In genomic region chr15:98035076-98035755, GRCm38 (mm10) we compare ENCODE assay signal across 19 mouse cellular contexts. TPM values are rescaled to one million over a fixed set of nuclear protein-coding genes. Genes with fewer than 3 reads are reported as not detected.
DNase-seq lines count a peak whose midpoint lies in the region; ATAC-seq and TF ChIP-seq lines count a peak whose summit lies in the region.
"Had no signal": no experiment of that assay in that cellular context is flagged by ENCODE, and none has a peak within 500 bp of the region (broad histone marks: within the 10 kb centered on the region; RNA-seq: fewer than 3 reads in every experiment).

No protein-coding gene starts in this region.

- intact Hi-C loops in left cerebral cortex, postnatal 14 days (cut with DNase I) = no loop called here

- WGBS in heart, embryonic 10.5 days = 23% methylated on average over 3 of the region's 3 CpGs
- 11% methylated on average over 3 of the region's 3 CpGs for WGBS in embryonic facial prominence, embryonic 13.5 days
- 6% methylated on average over 3 of the region's 3 CpGs for WGBS in limb, embryonic 10.5 days
- 19% methylated on average over 3 of the region's 3 CpGs for WGBS in intestine, postnatal 0 days

- H3K9ac ChIP-seq in MEL (ENCODE audit: control insufficient read depth, low read depth, low read length, poor library complexity, severe bottlenecking) = no peak overlapping the region
- H3K9ac ChIP-seq in embryonic facial prominence, embryonic 13.5 days = no peak overlapping the region
- H3K9ac ChIP-seq in intestine, postnatal 0 days (ENCODE audit: low read depth, low read length) = no peak overlapping the region
- H3K9ac ChIP-seq: heart, embryonic 12.5 days; hindbrain, embryonic 12.5 days; liver, embryonic 12.5 days had no signal

- TF ChIP-seq POLR2A in MEL (IDR thresholded peaks at IDR 0.05; ENCODE audit: control insufficient read depth in 1 of 2, insufficient read depth in 1 of 2, low read depth in 1 of 2, low read length in 2 of 2, poor library complexity in 1 of 2) = no peak

- no peaks in the 10 kb centered on the region for H3K9me3 ChIP-seq in heart, embryonic 10.5 days
- H3K9me3 ChIP-seq in MEL (replicated peaks; ENCODE audit: insufficient read depth, low read length) = no peaks in the 10 kb centered on the region
- no peaks in the 10 kb centered on the region for H3K9me3 ChIP-seq in embryonic facial prominence, embryonic 13.5 days
- H3K9me3 ChIP-seq in limb, embryonic 10.5 days (replicated peaks) = no peaks in the 10 kb centered on the region
- H3K9me3 ChIP-seq in intestine, postnatal 0 days (ENCODE audit: control insufficient read depth) = no peaks in the 10 kb centered on the region
- H3K9me3 ChIP-seq: heart, embryonic 12.5 days; hindbrain, embryonic 12.5 days; liver, embryonic 12.5 days had no signal

- H3K27ac ChIP-seq in heart, embryonic 10.5 days = peak overlapping the region; percentile 2
- no peak overlapping the region for H3K27ac ChIP-seq in MEL (ENCODE audit: control insufficient read depth, low read depth, low read length)
- peak overlapping the region; percentile 39; the same call in 1 of the 2 replicates for H3K27ac ChIP-seq in embryonic facial prominence, embryonic 13.5 days
- peak overlapping the region; percentile 51; the same call in 1 of the 2 replicates for H3K27ac ChIP-seq in limb, embryonic 10.5 days
- H3K27ac ChIP-seq in intestine, postnatal 0 days (ENCODE audit: low read depth, low read length) = no peak overlapping the region
- H3K27ac ChIP-seq: gastrocnemius, adult 2 months; hindbrain, embryonic 12.5 days; liver, embryonic 12.5 days had no signal

- TF ChIP-seq CTCF in MEL (IDR thresholded peaks at IDR 0.05 in 2 of 3, conservative IDR thresholded peaks at IDR 0.05 in 1 of 3; ENCODE audit: control insufficient read depth in 1 of 3, insufficient read depth in 1 of 3, low read depth in 2 of 3, low read length in 3 of 3, poor library complexity in 1 of 3, severe bottlenecking in 1 of 3) = no peak
- no peak for TF ChIP-seq CTCF in intestine, postnatal 0 days (IDR thresholded peaks at IDR 0.05; ENCODE audit: low read depth)

- no peaks in the 10 kb centered on the region for H3K79me2 ChIP-seq in MEL (ENCODE audit: control insufficient read depth, insufficient read depth, low read length, poor library complexity)

- no peak for TF ChIP-seq EP300 in MEL (IDR thresholded peaks at IDR 0.05; ENCODE audit: low read depth in 1 of 2, low read length in 2 of 2)

- TF ChIP-seq RAD21 in MEL (IDR thresholded peaks at IDR 0.05; ENCODE audit: low read depth, low read length) = no peak

- peaks cover 31% of the 10 kb centered on the region for H3K4me1 ChIP-seq in heart, embryonic 10.5 days
- H3K4me1 ChIP-seq in MEL (ENCODE audit: control insufficient read depth in 1 of 2, insufficient read depth in 2 of 2, low read length in 2 of 2) = no peaks in the 10 kb centered on the region
- peaks cover 11% of the 10 kb centered on the region for H3K4me1 ChIP-seq in embryonic facial prominence, embryonic 13.5 days
- peaks cover 28% of the 10 kb centered on the region for H3K4me1 ChIP-seq in limb, embryonic 10.5 days
- H3K4me1 ChIP-seq in intestine, postnatal 0 days (replicated peaks; ENCODE audit: control insufficient read depth, insufficient read depth, low read length) = no peaks in the 10 kb centered on the region
- H3K4me1 ChIP-seq: liver, embryonic 12.5 days had no signal

- no peak for DNase-seq in heart, embryonic 10.5 days (ENCODE audit: low spot score)
- DNase-seq in heart, adult 8-10 months (ENCODE audit: low spot score) = no peak
- DNase-seq in MEL (ENCODE audit: low read depth, low spot score) = no peak
- DNase-seq in limb, embryonic 10.5 days (ENCODE audit: low spot score) = no peak
- no peak for DNase-seq in left cerebral cortex, postnatal 14 days (ENCODE audit: low spot score in 2 of 2)
- DNase-seq in thymus, postnatal 14 days = no peak
- DNase-seq: cerebellum, adult 11-12 months; gastrocnemius, adult 2 months; kidney, adult 18-20 months; kidney, postnatal 36 days; thymus, postnatal 4 days had no signal

- no peak for ATAC-seq in embryonic facial prominence, embryonic 13.5 days (ENCODE audit: insufficient number of reproducible peaks, insufficient read depth, low FRiP score, low TSS enrichment, low read depth)
- no peak for ATAC-seq in intestine, postnatal 0 days
- ATAC-seq: liver, embryonic 12.5 days; lung, postnatal 0 days had no signal

- no peak overlapping the region for H3K4me3 ChIP-seq in heart, embryonic 10.5 days
- no peak overlapping the region for H3K4me3 ChIP-seq in MEL (ENCODE audit: control insufficient read depth in 1 of 2, insufficient read depth in 1 of 2, low read depth in 2 of 2, low read length in 2 of 2)
- H3K4me3 ChIP-seq in embryonic facial prominence, embryonic 13.5 days = no peak overlapping the region
- no peak overlapping the region for H3K4me3 ChIP-seq in limb, embryonic 10.5 days
- H3K4me3 ChIP-seq in intestine, postnatal 0 days (ENCODE audit: low read depth, low read length) = no peak overlapping the region
- H3K4me3 ChIP-seq: erythroblast, embryonic 14.5 days; gastrocnemius, adult 2 months; heart, embryonic 12.5 days; hindbrain, embryonic 12.5 days; liver, embryonic 12.5 days had no signal

- H3K27me3 ChIP-seq in heart, embryonic 10.5 days (ENCODE audit: insufficient read depth, poor library complexity, severe bottlenecking) = no peaks in the 10 kb centered on the region
- peaks cover 0 to 5% of the 10 kb centered on the region in 2 experiments; a peak in 1 of 4 replicates for H3K27me3 ChIP-seq in MEL (ENCODE audit: control insufficient read depth in 1 of 2, insufficient read depth in 2 of 2, low read length in 2 of 2)
- no peaks in the 10 kb centered on the region for H3K27me3 ChIP-seq in embryonic facial prominence, embryonic 13.5 days
- H3K27me3 ChIP-seq in limb, embryonic 10.5 days (ENCODE audit: low read depth, poor library complexity, severe bottlenecking) = no peaks in the 10 kb centered on the region
- no peaks in the 10 kb centered on the region for H3K27me3 ChIP-seq in intestine, postnatal 0 days (replicated peaks; ENCODE audit: control insufficient read depth, insufficient read depth, low read length)
- H3K27me3 ChIP-seq: heart, embryonic 12.5 days; hindbrain, embryonic 12.5 days; liver, embryonic 12.5 days had no signal

- peaks cover 50% of the 10 kb centered on the region for H3K36me3 ChIP-seq in heart, embryonic 10.5 days
- H3K36me3 ChIP-seq in MEL (ENCODE audit: control insufficient read depth in 1 of 2, insufficient read depth in 2 of 2, low read length in 2 of 2) = peaks cover 0 to 2% of the 10 kb centered on the region in 2 experiments; a peak in 1 of 4 replicates
- peaks cover 42% of the 10 kb centered on the region for H3K36me3 ChIP-seq in embryonic facial prominence, embryonic 13.5 days
- H3K36me3 ChIP-seq in limb, embryonic 10.5 days = peaks cover 46% of the 10 kb centered on the region
- peaks cover 21% of the 10 kb centered on the region for H3K36me3 ChIP-seq in intestine, postnatal 0 days (ENCODE audit: control insufficient read depth, insufficient read depth)

- no peak overlapping the region for H3K4me2 ChIP-seq in embryonic facial prominence, embryonic 13.5 days
- no peak overlapping the region for H3K4me2 ChIP-seq in intestine, postnatal 0 days (replicated peaks; ENCODE audit: low read depth)
- H3K4me2 ChIP-seq: heart, embryonic 12.5 days; hindbrain, embryonic 12.5 days; liver, embryonic 12.5 days had no signal

TF ChIP-seq in MEL, 35 proteins besides CTCF, POLR2A, EP300 and RAD21:
- TF ChIP-seq BHLHE40 (IDR thresholded peaks at IDR 0.05; ENCODE audit: borderline replicate concordance, low read depth, low read length) (no peak), POLR2AphosphoS2 (IDR thresholded peaks at IDR 0.05; ENCODE audit: low read length) (peak; percentile 19; the same call in 1 of the 2 replicates)

RNA-seq across cellular contexts. Expression of gene Col2a1, which starts 30.7 kb away (rescaled TPM):
- polyA plus RNA-seq in heart, embryonic 10.5 days (2016; fragmentation: Nextera tagmentation; extraction: Ambion mirVana) = 131 and 160 TPM in 2 replicates
- total RNA-seq in heart, adult 8-10 months (2022) = under 1 TPM in 2 of 4 experiments, not detected in 2; 0.06 to 0.19 TPM
- total RNA-seq in MEL (2012; rRNA removed) = 0.04 TPM in 1 of 2 replicates, not detected in the other
- under 1 TPM in 1 of 2 experiments, not detected in 1; 0.04 TPM for polyA plus RNA-seq in MEL (2012; ENCODE audit: insufficient read depth in 1 of 2, insufficient read length in 2 of 2, low read depth in 1 of 2, low replicate concordance in 2 of 2, missing spikeins in 1 of 2)
- 306 and 385 TPM in 2 replicates for polyA plus RNA-seq in embryonic facial prominence, embryonic 13.5 days (2015; fragmentation: Nextera tagmentation; extraction: Ambion mirVana)
- 72.8 and 186 TPM in 2 replicates for polyA plus RNA-seq in limb, embryonic 10.5 days (2016; fragmentation: Nextera tagmentation; extraction: Ambion mirVana)
- polyA plus RNA-seq in intestine, postnatal 0 days (2015; fragmentation: Nextera tagmentation; extraction: Ambion mirVana) = 0.09 TPM in 1 of 2 replicates, not detected in the other
- under 1 TPM; 0.57 to 0.97 TPM for total RNA-seq in left cerebral cortex, postnatal 14 days (2021)
- total RNA-seq: megakaryocyte-erythroid progenitor cell, adult 5-6 weeks had no signal
- polyA plus RNA-seq: erythroblast, embryonic 14.5 days had no signal

RNA-seq across cellular contexts. Expression of gene Pfkm, which starts 57.2 kb away (rescaled TPM):
- polyA plus RNA-seq in heart, embryonic 10.5 days (2016; fragmentation: Nextera tagmentation; extraction: Ambion mirVana) = 47.1 and 67.5 TPM in 2 replicates
- total RNA-seq in heart, adult 8-10 months (2022) = 1,000 to 10,000 TPM in 1 of 4 experiments, 100 to 1,000 TPM in 3; 958 to 1,060 (median 998) TPM
- total RNA-seq in MEL (2012; rRNA removed) = 96.0 and 150 TPM in 2 replicates
- 100 to 1,000 TPM in 1 of 2 experiments, not detected in 1; 125 TPM for polyA plus RNA-seq in MEL (2012; ENCODE audit: insufficient read depth in 1 of 2, insufficient read length in 2 of 2, low read depth in 1 of 2, low replicate concordance in 2 of 2, missing spikeins in 1 of 2)
- 43.0 and 47.0 TPM in 2 replicates for polyA plus RNA-seq in embryonic facial prominence, embryonic 13.5 days (2015; fragmentation: Nextera tagmentation; extraction: Ambion mirVana)
- 36.3 and 42.9 TPM in 2 replicates for polyA plus RNA-seq in limb, embryonic 10.5 days (2016; fragmentation: Nextera tagmentation; extraction: Ambion mirVana)
- 15.6 and 17.3 TPM in 2 replicates for polyA plus RNA-seq in intestine, postnatal 0 days (2015; fragmentation: Nextera tagmentation; extraction: Ambion mirVana)
- total RNA-seq in left cerebral cortex, postnatal 14 days (2021) = 100 to 1,000 TPM; 349 to 369 TPM

RNA-seq across cellular contexts. Expression of gene Senp1, which starts 58.3 kb away (rescaled TPM):
- polyA plus RNA-seq in heart, embryonic 10.5 days (2016; fragmentation: Nextera tagmentation; extraction: Ambion mirVana) = 26.8 and 30.5 TPM in 2 replicates
- total RNA-seq in heart, adult 8-10 months (2022) = 1 to 10 TPM; 8.4 to 9.5 (median 8.7) TPM
- total RNA-seq in MEL (2012; rRNA removed) = 34.1 and 41.4 TPM in 2 replicates
- 10 to 100 TPM in 1 of 2 experiments, not detected in 1; 96.5 TPM for polyA plus RNA-seq in MEL (2012; ENCODE audit: insufficient read depth in 1 of 2, insufficient read length in 2 of 2, low read depth in 1 of 2, low replicate concordance in 2 of 2, missing spikeins in 1 of 2)
- polyA plus RNA-seq in embryonic facial prominence, embryonic 13.5 days (2015; fragmentation: Nextera tagmentation; extraction: Ambion mirVana) = 36.5 and 42.1 TPM in 2 replicates
- polyA plus RNA-seq in limb, embryonic 10.5 days (2016; fragmentation: Nextera tagmentation; extraction: Ambion mirVana) = 46.8 and 51.6 TPM in 2 replicates
- polyA plus RNA-seq in intestine, postnatal 0 days (2015; fragmentation: Nextera tagmentation; extraction: Ambion mirVana) = 7.3 and 8.6 TPM in 2 replicates
- 10 to 100 TPM; 11.8 to 13.7 TPM for total RNA-seq in left cerebral cortex, postnatal 14 days (2021)

Comparison
In these comparisons a context has a peak if more than half of its experiments do, and no peak if none do; other contexts are left out.
1. H3K27ac ChIP-seq: peak in heart, embryonic 10.5 days (single experiment), embryonic facial prominence, embryonic 13.5 days (single experiment) and limb, embryonic 10.5 days (single experiment); none in MEL (single experiment) and intestine, postnatal 0 days (single experiment).
2. RNA of gene Col2a1, which starts 30.7 kb away (polyA plus RNA-seq): 306 to 385 TPM in embryonic facial prominence, embryonic 13.5 days, 72.8 to 186 TPM in limb, embryonic 10.5 days and 131 to 160 TPM in heart, embryonic 10.5 days; 0.09 TPM in intestine, postnatal 0 days and 0.04 TPM in MEL; every median in the first group is over 10 times any median in the second.